10 mouse cellular contexts compared by ENCODE assay signal in the genomic region with DNA sequence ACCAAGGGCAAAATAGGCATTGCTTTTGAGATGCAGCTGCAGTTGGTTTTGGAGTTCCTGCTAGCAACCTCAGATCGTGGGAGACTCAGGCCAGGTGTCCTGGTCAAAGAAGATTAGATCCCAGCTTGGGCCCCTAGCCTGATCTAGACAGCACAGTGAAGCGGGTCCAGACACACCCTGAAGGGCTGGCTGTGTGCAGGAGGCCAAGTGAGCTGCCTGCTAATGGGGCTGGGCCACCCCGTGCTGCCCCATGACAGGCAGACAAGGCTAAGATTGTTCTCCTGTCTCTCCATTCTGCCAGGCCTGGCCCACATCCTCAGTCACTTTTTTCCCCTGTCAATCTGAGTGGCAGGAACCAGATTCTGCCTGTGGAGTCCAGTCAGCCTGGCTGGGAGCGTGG. TPM values are rescaled to one million over a fixed set of nuclear protein-coding genes. Genes with fewer than 3 reads are reported as not detected.
DNase-seq lines count a peak whose midpoint lies in the region; ATAC-seq and TF ChIP-seq lines count a peak whose summit lies in the region.
"Had no signal": no experiment of that assay in that cellular context is flagged by ENCODE, and none has a peak within 500 bp of the region (broad histone marks: within the 10 kb centered on the region; RNA-seq: fewer than 3 reads in every experiment).

No protein-coding gene starts in this region.

- ATAC-seq in forebrain, embryonic 11.5 days (replicated peaks; ENCODE audit: low FRiP score): no peak
- ATAC-seq in forebrain, embryonic 15.5 days (replicated peaks): no peak
- 0 out of 2 replicates have a peak, but pooled peaks have one; percentile 13 for ATAC-seq in stomach, postnatal 0 days (ENCODE audit: low FRiP score, low TSS enrichment)
- ATAC-seq: CD4-positive, CD25-positive, alpha-beta regulatory T cell, adult 4 months had no signal

- peak; percentile 54 for DNase-seq in forebrain, embryonic 11.5 days (ENCODE audit: low spot score)
- peak; percentile 38 to 50 for DNase-seq in right cerebral cortex, postnatal 36 days (ENCODE audit: low spot score in 2 of 2)
- no peak for DNase-seq in right cerebral cortex, postnatal 4 days
- DNase-seq in liver: peak; percentile 88
- no peak for DNase-seq in stomach, postnatal 0 days (ENCODE audit: low spot score)
- no peak for DNase-seq in urinary bladder, adult 2 months (ENCODE audit: low spot score)
- DNase-seq in thymus, postnatal 36 days: no peak

- 66% methylated on average over 4 of the region's 4 CpGs for WGBS in forebrain, embryonic 11.5 days
- 50% methylated on average over 4 of the region's 4 CpGs for WGBS in forebrain, embryonic 15.5 days
- 45% methylated on average over 4 of the region's 4 CpGs for WGBS in stomach, postnatal 0 days

- TF ChIP-seq EP300 in stomach, postnatal 0 days (optimal IDR thresholded peaks at IDR 0.05): no peak

- H3K9ac ChIP-seq in forebrain, embryonic 11.5 days (ENCODE audit: low read length): no peak overlapping the region
- H3K9ac ChIP-seq in forebrain, embryonic 15.5 days (replicated peaks): no peak overlapping the region
- no peak overlapping the region for H3K9ac ChIP-seq in stomach, postnatal 0 days (ENCODE audit: low read length)

- H3K4me1 ChIP-seq in forebrain, embryonic 11.5 days (replicated peaks; ENCODE audit: control insufficient read depth, insufficient read depth, low read length): no peaks in the 10 kb centered on the region; the same call in 1 of the 2 replicates
- no peaks in the 10 kb centered on the region for H3K4me1 ChIP-seq in forebrain, embryonic 15.5 days
- H3K4me1 ChIP-seq in stomach, postnatal 0 days (replicated peaks; ENCODE audit: control insufficient read depth, insufficient read depth): peaks cover 3% of the 10 kb centered on the region; the same call in 1 of the 2 replicates

- H3K27me3 ChIP-seq in forebrain, embryonic 11.5 days (ENCODE audit: control insufficient read depth, insufficient read depth, low read length): peaks cover 14% of the 10 kb centered on the region
- H3K27me3 ChIP-seq in forebrain, embryonic 15.5 days: peaks cover 9% of the 10 kb centered on the region; the same call in 1 of the 2 replicates
- no peaks in the 10 kb centered on the region for H3K27me3 ChIP-seq in stomach, postnatal 0 days (ENCODE audit: control insufficient read depth, insufficient read depth, low read length)

- no peak overlapping the region for H3K4me3 ChIP-seq in forebrain, embryonic 11.5 days (ENCODE audit: low read depth, low read length)
- H3K4me3 ChIP-seq in forebrain, embryonic 15.5 days: no peak overlapping the region
- H3K4me3 ChIP-seq in stomach, postnatal 0 days (ENCODE audit: low read depth, low read length): no peak overlapping the region; the same call in 1 of the 2 replicates

- no peaks in the 10 kb centered on the region for H3K9me3 ChIP-seq in forebrain, embryonic 11.5 days (ENCODE audit: control insufficient read depth, low read length)
- no peaks in the 10 kb centered on the region for H3K9me3 ChIP-seq in forebrain, embryonic 15.5 days
- H3K9me3 ChIP-seq in stomach, postnatal 0 days (ENCODE audit: control insufficient read depth, low read length): no peaks in the 10 kb centered on the region

- TF ChIP-seq CTCF in stomach, postnatal 0 days (IDR thresholded peaks at IDR 0.05; ENCODE audit: low read depth): no peak

- no peak overlapping the region for H3K27ac ChIP-seq in forebrain, embryonic 11.5 days (ENCODE audit: low read depth, low read length)
- H3K27ac ChIP-seq in forebrain, embryonic 15.5 days (replicated peaks): no peak overlapping the region
- H3K27ac ChIP-seq in stomach, postnatal 0 days (replicated peaks): peak overlapping the region; percentile 20; the same call in 1 of the 2 replicates

- no peak overlapping the region for H3K4me2 ChIP-seq in forebrain, embryonic 11.5 days (ENCODE audit: low read depth, low read length, severe bottlenecking)
- H3K4me2 ChIP-seq in forebrain, embryonic 15.5 days (replicated peaks): no peak overlapping the region
- H3K4me2 ChIP-seq in stomach, postnatal 0 days (replicated peaks; ENCODE audit: low read depth): no peak overlapping the region

- peaks cover 17% of the 10 kb centered on the region for H3K36me3 ChIP-seq in forebrain, embryonic 11.5 days (ENCODE audit: control insufficient read depth, insufficient read depth, low read length)
- peaks cover 36% of the 10 kb centered on the region for H3K36me3 ChIP-seq in forebrain, embryonic 15.5 days
- H3K36me3 ChIP-seq in stomach, postnatal 0 days (ENCODE audit: control insufficient read depth, insufficient read depth, low read length): peaks cover 34% of the 10 kb centered on the region

RNA-seq across cellular contexts. Expression of a gene that starts 0.7 kb away (rescaled TPM):
- 1.1 and 1.2 TPM in 2 replicates for polyA plus RNA-seq in forebrain, embryonic 11.5 days (2014; fragmentation: Nextera tagmentation; extraction: Ambion mirVana)
- polyA plus RNA-seq in forebrain, embryonic 15.5 days (2015; fragmentation: Nextera tagmentation; extraction: Ambion mirVana): 0.94 and 1.0 TPM in 2 replicates
- 12.3 and 16.2 TPM in 2 replicates for polyA plus RNA-seq in stomach, postnatal 0 days (2015; fragmentation: Nextera tagmentation; extraction: Ambion mirVana)
- polyA plus RNA-seq in urinary bladder, adult 2 months (2012; rRNA removed): 47.1 and 70.4 TPM in 2 replicates
- polyA plus RNA-seq: CD4-positive, CD25-positive, alpha-beta regulatory T cell, adult 4 months had no signal

RNA-seq across cellular contexts. Expression of a gene that starts 8.8 kb away (rescaled TPM):
- not detected in 2 replicates for polyA plus RNA-seq in forebrain, embryonic 11.5 days (2014; fragmentation: Nextera tagmentation; extraction: Ambion mirVana)
- 0.27 TPM in 1 of 2 replicates, not detected in the other for polyA plus RNA-seq in forebrain, embryonic 15.5 days (2015; fragmentation: Nextera tagmentation; extraction: Ambion mirVana)
- polyA plus RNA-seq in stomach, postnatal 0 days (2015; fragmentation: Nextera tagmentation; extraction: Ambion mirVana): 199 and 225 TPM in 2 replicates
- 1.9 and 2.7 TPM in 2 replicates for polyA plus RNA-seq in urinary bladder, adult 2 months (2012; rRNA removed)
- polyA plus RNA-seq: CD4-positive, CD25-positive, alpha-beta regulatory T cell, adult 4 months had no signal

RNA-seq across cellular contexts. Expression of a gene that starts 14.8 kb away (rescaled TPM):
- polyA plus RNA-seq in forebrain, embryonic 11.5 days (2014; fragmentation: Nextera tagmentation; extraction: Ambion mirVana): not detected in 2 replicates
- polyA plus RNA-seq in forebrain, embryonic 15.5 days (2015; fragmentation: Nextera tagmentation; extraction: Ambion mirVana): not detected in 2 replicates
- 20.1 and 24.9 TPM in 2 replicates for polyA plus RNA-seq in stomach, postnatal 0 days (2015; fragmentation: Nextera tagmentation; extraction: Ambion mirVana)
- polyA plus RNA-seq in urinary bladder, adult 2 months (2012; rRNA removed): 21.5 and 24.7 TPM in 2 replicates
- polyA plus RNA-seq: CD4-positive, CD25-positive, alpha-beta regulatory T cell, adult 4 months; small intestine, adult 2 months had no signal

RNA-seq across cellular contexts. Expression of a gene that starts 20.6 kb away (rescaled TPM):
- polyA plus RNA-seq in forebrain, embryonic 11.5 days (2014; fragmentation: Nextera tagmentation; extraction: Ambion mirVana): not detected in 2 replicates
- not detected in 2 replicates for polyA plus RNA-seq in forebrain, embryonic 15.5 days (2015; fragmentation: Nextera tagmentation; extraction: Ambion mirVana)
- 0.64 TPM in 1 of 2 replicates, not detected in the other for polyA plus RNA-seq in stomach, postnatal 0 days (2015; fragmentation: Nextera tagmentation; extraction: Ambion mirVana)
- 0.27 and 0.89 TPM in 2 replicates for polyA plus RNA-seq in urinary bladder, adult 2 months (2012; rRNA removed)
- polyA plus RNA-seq: CD4-positive, CD25-positive, alpha-beta regulatory T cell, adult 4 months; small intestine, adult 2 months had no signal

RNA-seq across cellular contexts. Expression of a gene that starts 27.6 kb away (rescaled TPM):
- polyA plus RNA-seq in forebrain, embryonic 11.5 days (2014; fragmentation: Nextera tagmentation; extraction: Ambion mirVana): 70.6 and 75.4 TPM in 2 replicates
- polyA plus RNA-seq in forebrain, embryonic 15.5 days (2015; fragmentation: Nextera tagmentation; extraction: Ambion mirVana): 59.8 and 65.1 TPM in 2 replicates
- 15.9 and 19.0 TPM in 2 replicates for polyA plus RNA-seq in stomach, postnatal 0 days (2015; fragmentation: Nextera tagmentation; extraction: Ambion mirVana)
- 56.7 and 58.4 TPM in 2 replicates for polyA plus RNA-seq in urinary bladder, adult 2 months (2012; rRNA removed)

Comparison
In these comparisons a context has a peak if more than half of its experiments do, and no peak if none do; other contexts are left out.
1. DNase-seq: peak in forebrain, embryonic 11.5 days (single experiment), right cerebral cortex, postnatal 36 days (2 of 2) and liver (single experiment); none in right cerebral cortex, postnatal 4 days (single experiment), stomach, postnatal 0 days (single experiment), urinary bladder, adult 2 months (single experiment) and thymus, postnatal 36 days (0 of 2).
2. RNA of a gene that starts 8.8 kb away (polyA plus RNA-seq): 199 to 225 TPM in stomach, postnatal 0 days; 1.9 to 2.7 TPM in urinary bladder, adult 2 months, 0.27 TPM in forebrain, embryonic 15.5 days and not detected in forebrain, embryonic 11.5 days; every median in the first group is over 10 times any median in the second.
3. RNA of a gene that starts 14.8 kb away (polyA plus RNA-seq): 21.5 to 24.7 TPM in urinary bladder, adult 2 months and 20.1 to 24.9 TPM in stomach, postnatal 0 days; not detected in forebrain, embryonic 15.5 days and not detected in forebrain, embryonic 11.5 days; every median in the first group is over 10 times any median in the second.